Mouse (Mus musculus): ENCODE measurements around the gene Tarbp2.

Tarbp2 gene

GRCm38 (mm10) chr15:102505770-102506463 lies 12.1 kb upstream of the Tarbp2 start:
- DNase-seq (ENCODE audit: low read depth) = no peak

GRCm38 (mm10) chr15:102506464-102506830 lies 11.5 kb upstream of the Tarbp2 start:
- DNase-seq (ENCODE audit: low read depth) = no peak

GRCm38 (mm10) chr15:102506864-102507263 lies 11.1 kb upstream of the Tarbp2 start:
- no peak for DNase-seq (ENCODE audit: low read depth)

DNA sequence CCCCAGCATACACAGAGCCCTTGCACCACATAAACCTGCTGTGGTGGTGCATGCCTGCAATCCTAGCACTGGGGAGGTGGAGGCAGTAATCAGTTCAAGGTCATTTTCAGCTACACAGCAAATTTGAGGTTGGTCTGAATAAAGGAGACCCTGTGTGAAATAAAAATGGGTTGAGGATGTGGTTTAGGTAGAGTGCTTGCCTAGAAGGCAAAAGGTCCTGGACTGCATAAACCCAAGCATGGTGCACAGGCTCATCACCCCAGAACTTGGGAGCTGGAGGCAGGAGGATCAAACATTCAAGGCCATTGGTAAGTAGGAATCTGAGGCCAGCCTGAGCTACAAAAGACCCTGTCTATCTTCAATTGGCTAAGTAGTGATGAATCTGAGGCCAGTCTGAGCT lies 10.4 kb upstream of the Tarbp2 start:
- no peak for DNase-seq (ENCODE audit: low read depth)

GRCm38 (mm10) chr15:102508336-102508735 lies 9.7 kb upstream of the Tarbp2 start:
- no peak for DNase-seq (ENCODE audit: low read depth)

DNA sequence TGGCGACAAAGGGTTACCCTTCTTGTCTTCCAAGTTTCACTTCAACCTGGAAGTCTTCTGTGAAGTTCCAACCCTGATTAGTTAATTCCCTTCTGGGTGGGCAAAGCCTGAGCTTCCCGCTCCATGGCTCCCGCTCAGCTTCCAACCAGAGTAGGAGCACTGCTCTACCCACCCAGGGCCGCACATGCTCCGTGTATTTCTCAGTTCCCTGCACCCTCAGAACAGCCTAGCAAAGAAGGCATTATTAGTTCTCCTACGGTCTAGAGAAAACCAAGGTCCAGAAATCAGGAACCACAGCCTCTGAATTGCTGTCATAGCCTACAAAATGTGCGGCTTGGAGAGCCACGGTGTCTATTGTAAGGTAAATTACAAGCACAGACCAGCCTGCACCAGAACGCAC lies 7.9 kb upstream of the Tarbp2 start:
- no peak for DNase-seq (ENCODE audit: low read depth)

GRCm38 (mm10) chr15:102510590-102511284 lies 7.3 kb upstream of the Tarbp2 start:
- DNase-seq (ENCODE audit: low read depth) = peak; percentile 65

- no peak for DNase-seq (ENCODE audit: low read depth)
Observed at GRCm38 (mm10) chr15:102511285-102511833, 6.6 kb upstream of the Tarbp2 start.

- no peak for DNase-seq (ENCODE audit: low read depth)
Observed at GRCm38 (mm10) chr15:102512010-102512409, 6.0 kb upstream of the Tarbp2 start.

DNA sequence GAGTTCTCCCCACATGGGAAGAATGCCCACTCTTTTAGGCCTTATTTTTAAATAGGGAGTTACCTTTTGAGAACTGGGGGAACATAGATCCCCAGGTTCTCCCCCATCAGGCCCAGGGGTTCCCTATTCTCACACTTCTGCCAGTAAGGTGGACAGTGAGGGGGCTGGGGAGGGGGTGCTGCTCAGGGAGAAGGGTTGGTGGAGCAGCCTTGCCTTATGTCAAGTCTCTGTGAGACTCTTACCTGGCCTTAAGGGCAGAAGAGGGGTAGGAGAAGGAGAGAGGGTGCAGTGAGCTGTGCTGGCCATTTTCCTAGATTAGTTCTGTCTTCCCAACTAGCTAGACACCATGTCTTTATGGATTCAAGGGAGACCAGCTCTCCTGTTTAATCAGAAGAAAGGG lies 5.5 kb upstream of the Tarbp2 start:
- no peak for DNase-seq (ENCODE audit: low read depth)

GRCm38 (mm10) chr15:102513004-102513403 lies 5.0 kb upstream of the Tarbp2 start:
- no peak for DNase-seq (ENCODE audit: low read depth)

GRCm38 (mm10) chr15:102515261-102515660 lies 2.7 kb upstream of the Tarbp2 start:
- no peak for DNase-seq (ENCODE audit: low read depth)

GRCm38 (mm10) chr15:102515791-102516190 lies 2.2 kb upstream of the Tarbp2 start:
- DNase-seq (ENCODE audit: low read depth) = no peak

DNA sequence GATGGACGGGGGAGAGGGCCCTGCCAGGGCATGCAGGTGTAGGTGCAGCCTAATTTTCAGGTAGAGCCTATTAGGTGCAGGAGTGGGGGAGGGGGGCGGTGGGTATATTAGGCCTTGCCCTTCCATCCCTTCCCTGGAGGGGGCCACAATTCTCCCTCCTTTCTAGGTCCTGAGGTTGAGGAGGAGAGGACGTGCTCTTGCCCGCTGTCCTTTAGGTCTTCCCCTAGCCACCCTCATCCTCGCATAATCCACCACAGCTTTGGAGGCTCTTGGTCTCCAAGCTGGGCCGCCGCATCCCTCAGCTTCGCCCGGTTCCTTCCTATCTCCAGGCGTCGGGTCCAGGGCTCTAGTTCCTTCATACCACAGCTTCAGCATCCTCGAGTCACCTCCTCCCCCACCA lies 1.7 kb upstream of the Tarbp2 start:
- no peak for DNase-seq (ENCODE audit: low read depth)

DNA sequence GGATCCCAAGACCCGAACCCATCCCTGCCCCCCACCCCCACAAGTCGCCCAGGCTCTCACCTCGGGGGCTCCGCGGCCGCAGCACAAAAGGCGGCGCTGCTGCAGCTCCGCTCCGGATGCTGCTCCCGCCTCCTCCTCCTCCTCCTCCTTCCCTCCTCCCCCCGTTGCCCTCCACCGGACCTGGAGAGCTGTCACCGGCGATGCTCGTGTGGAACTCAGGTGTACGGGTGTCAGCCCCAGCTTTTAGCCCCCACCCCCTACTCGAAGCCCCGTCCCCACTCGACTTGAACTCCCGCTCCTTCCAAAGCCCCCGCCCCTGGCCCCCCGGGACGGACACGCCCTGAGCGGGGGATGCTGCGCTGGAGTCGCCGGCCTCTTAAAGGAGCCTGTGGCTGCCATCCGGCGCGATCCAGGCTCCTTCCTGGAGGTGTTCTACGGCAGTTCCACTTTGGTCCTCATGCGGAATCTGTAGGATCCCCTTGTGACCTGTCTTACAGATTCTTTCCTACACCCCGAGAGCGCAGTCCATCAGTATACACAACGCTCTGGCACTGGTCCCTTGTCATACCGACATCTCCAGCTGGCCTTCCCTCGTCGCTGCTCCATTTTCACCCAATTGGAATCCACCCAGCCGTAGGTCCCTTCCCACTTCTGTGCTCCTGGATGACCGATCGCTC lies 1.1 kb upstream of the Tarbp2 start, which contains the start of gene Map3k12:
Gene Map3k12, minus strand, starts transcription at position 337 of the 677 bp plus-strand sequence.
- peak; percentile 38 for DNase-seq (ENCODE audit: low read depth)

DNA sequence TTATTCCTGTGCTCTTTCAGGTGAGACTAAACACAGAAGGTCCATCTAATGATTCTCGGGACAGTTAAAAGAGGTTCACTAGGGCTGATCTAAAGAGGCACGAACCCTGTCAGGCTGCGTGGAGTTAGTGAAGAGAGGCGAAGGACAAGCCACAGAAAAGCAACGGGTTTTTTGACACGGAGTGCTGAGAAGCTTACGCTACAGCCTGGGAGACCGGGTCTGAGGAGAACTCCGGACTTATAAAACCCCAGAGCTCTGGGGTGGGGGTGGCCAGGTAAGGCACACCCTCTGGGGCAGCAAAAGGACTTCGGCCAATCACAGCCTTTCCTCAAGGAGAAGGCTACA lies 389 bp upstream of the Tarbp2 start:
- DNase-seq (ENCODE audit: low read depth) = no peak

- DNase-seq (ENCODE audit: low read depth) = no peak
Observed at GRCm38 (mm10) chr15:102518859-102519201, 838 bp downstream of the Tarbp2 start.

GRCm38 (mm10) chr15:102519211-102520141 lies 1.5 kb downstream of the Tarbp2 start:
- DNase-seq (ENCODE audit: low read depth) = no peak

DNA sequence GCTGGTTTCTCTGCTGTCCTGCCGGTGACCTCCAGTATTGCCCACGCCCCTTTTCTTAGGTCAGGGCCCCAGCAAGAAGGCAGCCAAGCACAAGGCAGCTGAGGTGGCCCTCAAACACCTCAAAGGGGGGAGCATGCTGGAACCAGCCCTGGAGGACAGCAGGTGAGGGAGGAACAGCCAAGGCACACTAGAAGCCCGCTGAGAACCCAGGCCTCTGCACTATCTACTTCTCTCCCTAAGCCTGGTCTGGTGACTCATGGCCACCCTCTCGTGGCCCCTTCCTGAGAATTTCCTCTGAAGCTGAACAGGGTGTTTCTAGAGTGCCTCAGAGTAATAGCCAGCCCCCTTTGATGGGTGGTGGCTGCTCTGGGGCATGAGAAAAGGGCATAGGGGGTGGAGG lies 2.4 kb downstream of the Tarbp2 start:
- DNase-seq (ENCODE audit: low read depth) = peak; percentile 73

- DNase-seq (ENCODE audit: low read depth) = no peak
Observed at GRCm38 (mm10) chr15:102521480-102521879, 3.5 kb downstream of the Tarbp2 start.

DNA sequence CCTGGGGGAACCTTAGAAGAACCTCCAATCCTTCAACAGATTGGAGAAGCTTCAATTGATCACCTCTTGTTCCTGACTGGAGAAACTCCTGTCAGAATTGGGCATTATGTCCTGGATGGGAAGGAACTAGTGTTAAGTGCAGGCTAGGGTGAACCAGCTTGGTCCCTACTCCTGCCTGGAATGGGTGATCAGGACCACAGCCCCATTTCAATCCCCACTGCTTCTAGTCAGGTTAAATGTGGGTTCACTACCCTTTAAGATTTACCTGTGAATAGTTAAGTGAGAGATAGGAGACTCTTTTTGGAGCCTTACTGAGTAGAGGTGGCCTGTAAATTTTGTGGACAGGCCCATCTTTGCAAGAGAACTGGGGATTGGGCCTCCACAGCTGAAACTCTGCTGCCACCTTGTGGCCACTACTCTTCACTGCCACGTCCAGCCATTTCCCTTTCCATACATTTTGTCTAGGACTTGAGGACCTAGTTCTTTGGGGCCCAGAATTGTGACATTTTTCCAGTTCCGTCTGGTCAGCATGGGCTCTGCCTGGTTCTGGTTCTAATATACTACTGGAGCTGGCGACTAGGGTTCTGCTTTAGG lies 7.0 kb downstream of the Tarbp2 start, which contains the start of gene Npff:
Gene Npff, minus strand, starts transcription at position 51 of the 594 bp plus-strand sequence.
- DNase-seq (ENCODE audit: low read depth) = peak; percentile 70
